Mouse (Mus musculus) liver, postnatal 0 days (tissue): ENCODE results near the gene Disp2.

Source experiments
- CTCF ChIP-seq: sonication (generic); IDR thresholded peaks from 2 replicates; pipeline ENCODE4 v1.5.1; 2016; ENCODE audit warnings: antibody characterized with exemption, low read depth
- EP300 ChIP-seq: IDR thresholded peaks from 2 replicates; pipeline ENCODE4 v1.6.1; 2016; ENCODE audit warnings: antibody characterized with exemption, low read depth, mild to moderate bottlenecking

DNA sequence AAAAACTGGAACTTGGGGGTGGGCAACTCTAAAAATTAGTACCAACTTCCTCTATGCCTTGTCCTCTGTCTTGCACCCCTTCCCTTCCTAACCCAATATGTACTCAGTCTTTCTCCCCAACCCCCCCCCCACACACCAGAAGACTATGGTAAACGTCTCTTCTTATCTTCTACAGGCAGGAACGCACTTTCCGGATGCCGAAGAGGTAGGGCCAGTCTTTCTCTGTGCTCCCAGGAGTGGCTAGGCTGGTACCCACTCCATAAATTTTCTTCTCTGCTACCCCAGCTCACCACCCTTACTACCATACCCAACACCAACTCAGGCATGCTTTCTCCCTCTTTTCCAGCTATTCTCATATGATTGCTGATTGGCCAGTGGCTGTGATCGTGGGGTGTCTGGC, 7.0 kb downstream of the Disp2 start:
- TF ChIP-seq CTCF (no peak), EP300 (no peak)
